Mouse (Mus musculus) right cerebral cortex, postnatal 4 days (tissue): ENCODE data around the gene Elmo2.
A peak's percentile ranks its signal among the peaks of the same experiment; 100 is the strongest.

Experiments
- DNase-seq: peaks from one replicate; pipeline ENCODE4 v3.0.0-alpha.2; 2022

Elmo2 gene

DNA sequence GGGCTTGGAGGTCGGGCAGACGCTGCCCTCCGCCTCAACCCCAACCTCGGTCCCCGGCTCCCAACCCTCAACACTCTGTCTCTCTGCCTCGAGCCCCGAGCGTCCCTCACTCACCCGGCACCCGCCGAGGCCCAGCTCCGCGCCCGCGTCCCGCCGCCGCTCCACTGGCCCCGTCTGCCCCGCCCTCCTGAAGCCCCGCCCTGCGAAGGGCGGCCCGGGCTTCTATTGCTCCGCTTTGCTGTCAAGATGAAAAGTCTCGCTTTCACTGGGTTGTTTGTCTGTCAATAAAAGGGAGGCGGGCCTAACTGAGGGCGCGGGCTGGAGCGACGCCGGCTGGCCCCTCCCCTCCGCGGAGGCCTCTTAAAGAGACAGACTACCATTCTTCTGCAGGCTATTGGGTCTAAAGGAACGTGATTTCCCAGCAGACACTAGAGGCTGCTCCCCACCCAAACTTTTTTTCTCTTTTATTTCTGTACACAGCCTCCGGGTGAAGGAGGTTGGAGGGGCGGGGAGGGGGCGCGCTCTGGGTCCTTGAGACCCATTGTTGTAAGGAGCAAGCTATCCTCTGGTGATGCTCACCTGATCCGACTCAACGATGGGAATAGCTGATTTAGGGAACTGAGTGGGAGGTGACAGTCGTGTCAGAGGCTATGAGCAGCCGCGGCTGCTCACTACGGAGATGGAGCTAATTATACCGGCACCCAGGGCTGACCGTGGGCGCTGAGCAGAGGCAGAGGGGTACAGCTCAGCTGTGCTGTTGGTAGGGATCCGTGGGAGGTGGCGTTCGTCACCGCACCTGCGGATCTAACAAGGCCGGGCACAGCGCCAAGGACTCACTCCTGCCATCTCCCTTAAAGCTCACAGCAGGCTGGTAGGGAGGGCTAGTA, at the start of gene Elmo2:
Gene Elmo2, minus strand, starts transcription at position 176 of the 887 bp plus-strand sequence.
- peak; percentile 92 for DNase-seq

DNA sequence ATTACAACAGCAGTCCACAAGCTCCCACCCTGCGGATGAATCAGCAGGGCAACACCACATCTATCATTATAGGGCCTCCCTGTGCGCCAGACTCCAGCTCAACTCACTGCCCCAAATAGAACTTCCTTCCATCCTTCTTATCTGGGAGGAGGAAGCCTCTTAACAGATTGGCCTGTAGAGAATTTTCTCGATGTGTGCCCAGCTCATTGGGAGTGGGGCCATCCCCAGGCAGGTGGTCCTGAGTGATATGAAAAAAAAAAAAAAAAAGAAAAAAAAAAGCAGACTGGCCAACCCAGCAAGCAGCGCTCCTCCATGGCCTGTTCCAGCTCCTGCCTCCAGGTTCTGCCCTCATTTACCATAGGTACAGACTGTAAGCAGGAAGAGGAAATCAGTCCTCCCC, 49.7 kb upstream of the Elmo2 start:
- no peak for DNase-seq

- DNase-seq: no peak
Observed at GRCm38 (mm10) chr2:165375478-165375877, 49.2 kb upstream of the Elmo2 start.

- no peak for DNase-seq
Observed at GRCm38 (mm10) chr2:165371066-165371465, 44.8 kb upstream of the Elmo2 start.

DNA sequence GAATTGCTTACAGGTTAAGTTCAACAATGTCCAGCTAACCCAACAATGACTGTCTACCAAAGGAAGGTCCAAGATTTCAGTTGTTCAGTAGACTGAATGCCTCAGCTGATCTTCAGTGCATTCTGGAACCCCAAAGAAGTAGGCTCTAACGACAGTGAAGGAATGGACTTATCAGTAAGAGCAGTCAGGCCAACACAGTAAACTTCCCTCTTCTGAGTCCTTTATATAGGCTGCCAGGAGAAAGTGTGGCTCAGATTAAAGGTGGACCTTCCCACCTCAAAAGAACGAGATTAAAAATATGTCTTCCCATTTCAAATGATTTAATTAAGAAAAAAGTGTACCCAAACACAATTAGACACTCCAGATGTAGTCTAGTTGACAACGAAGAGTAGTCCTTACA, 44.1 kb upstream of the Elmo2 start:
- no peak for DNase-seq

DNA sequence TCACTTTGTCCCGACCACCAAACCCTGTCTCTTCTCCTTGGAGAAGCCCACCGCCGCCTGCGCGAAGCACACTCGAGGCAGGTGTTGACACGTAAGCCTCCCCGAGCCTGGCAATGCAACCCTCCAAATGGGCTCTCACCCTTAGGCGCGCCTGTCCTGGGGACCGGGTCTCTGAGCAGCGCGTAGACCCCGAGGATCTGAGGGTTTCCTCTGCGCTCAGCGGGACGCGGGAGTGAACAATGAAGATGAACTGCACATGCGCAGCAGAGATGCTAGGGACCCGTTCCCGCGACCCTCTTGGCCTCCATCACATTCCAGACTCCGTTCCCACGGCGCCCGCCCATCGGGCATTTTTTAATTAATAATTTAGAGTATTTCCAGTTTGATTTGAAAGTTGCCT, 42.2 kb upstream of the Elmo2 start, which contains the start of gene Zfp663:
Gene Zfp663, minus strand, starts transcription at position 234 of the 400 bp plus-strand sequence.
- peak; percentile 54 for DNase-seq

GRCm38 (mm10) chr2:165367868-165368439, 41.7 kb upstream of the Elmo2 start:
- peak; percentile 58 for DNase-seq

DNA sequence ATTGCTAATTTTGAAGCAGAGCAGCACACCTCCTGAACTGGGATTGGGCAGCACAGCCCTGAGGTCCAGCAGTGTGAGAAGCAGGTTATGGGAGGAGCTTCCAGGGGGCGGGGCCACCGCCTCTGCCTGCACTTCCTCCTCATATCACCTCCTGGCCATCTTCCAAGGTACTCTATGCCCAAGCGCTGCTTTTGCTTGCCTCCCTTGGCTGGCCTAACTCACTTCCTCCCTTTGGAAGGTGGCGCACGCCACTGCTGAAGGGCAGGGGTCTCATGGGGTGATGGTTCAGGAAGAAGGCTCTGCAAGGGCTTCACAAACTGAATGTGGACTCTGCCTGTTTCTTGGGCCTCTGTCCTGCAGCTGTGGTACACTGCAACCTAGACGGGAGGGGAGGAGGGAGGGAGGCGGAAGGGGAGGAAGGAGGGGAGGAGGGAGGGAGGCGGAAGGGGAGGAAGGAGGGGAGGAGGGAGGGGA, 40.8 kb upstream of the Elmo2 start:
- no peak for DNase-seq

DNA sequence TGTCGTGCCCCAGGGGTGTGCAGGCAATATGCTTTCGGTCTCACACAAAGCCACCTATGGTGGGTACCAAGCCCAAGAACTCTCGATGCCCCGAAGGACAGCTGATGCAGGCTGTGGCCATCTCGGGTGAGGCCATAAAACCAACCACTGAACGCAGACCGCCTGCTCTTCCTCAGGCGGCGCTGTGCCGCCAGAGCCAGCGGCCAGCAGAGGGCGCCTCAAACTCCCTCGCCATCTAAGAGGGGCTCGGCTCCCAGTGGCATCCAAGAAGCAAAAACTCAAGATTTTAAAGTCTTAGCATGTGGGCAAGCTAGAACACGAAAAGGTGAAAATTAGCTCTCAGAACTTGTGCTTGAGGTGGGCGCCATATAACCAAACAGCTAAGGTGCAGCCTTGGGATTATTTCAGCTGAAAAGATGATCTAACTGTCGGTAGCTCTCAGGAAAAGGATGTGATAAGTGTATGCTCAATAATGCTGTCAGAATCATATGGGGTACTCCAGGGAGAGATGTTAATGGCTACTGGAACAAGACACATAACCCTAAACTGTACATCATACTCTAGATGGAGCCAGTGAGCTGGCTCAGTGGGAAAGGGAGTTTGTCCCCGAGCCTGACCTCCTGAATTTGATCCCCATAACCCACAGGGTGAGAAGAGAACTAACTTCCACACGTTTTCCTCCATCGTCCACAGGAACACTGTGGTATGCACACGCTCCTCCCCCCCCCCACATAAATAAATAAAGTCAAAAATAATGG, 38.2 kb upstream of the Elmo2 start:
- DNase-seq: peak; percentile 88

- DNase-seq: no peak
Observed at GRCm38 (mm10) chr2:165363282-165363681, 37.0 kb upstream of the Elmo2 start.

- peak; percentile 33 for DNase-seq
Observed at GRCm38 (mm10) chr2:165360861-165361260, 34.6 kb upstream of the Elmo2 start.

GRCm38 (mm10) chr2:165351828-165352513, 25.7 kb upstream of the Elmo2 start:
- DNase-seq: no peak

GRCm38 (mm10) chr2:165349466-165349865, 23.2 kb upstream of the Elmo2 start:
- DNase-seq: no peak

DNA sequence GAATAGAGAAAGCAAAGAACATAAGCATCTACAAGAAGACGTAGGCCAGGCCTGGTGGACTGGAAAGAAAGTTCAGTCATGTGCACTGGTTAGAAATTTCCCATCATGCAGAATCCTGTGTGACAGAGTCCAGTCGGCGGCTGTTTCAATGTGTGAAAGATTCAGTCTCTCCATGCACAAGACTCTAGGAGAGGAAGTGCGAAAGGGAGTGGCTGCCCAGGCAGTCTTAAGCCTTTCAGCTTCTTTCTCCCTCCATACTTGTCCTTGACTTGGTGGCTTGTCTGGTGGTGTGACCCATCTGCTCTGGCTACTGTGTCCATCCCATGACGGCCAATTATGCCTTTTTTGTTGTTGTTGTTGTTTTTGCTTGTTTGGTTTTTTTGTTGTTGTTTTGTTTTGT, 19.9 kb upstream of the Elmo2 start:
- DNase-seq: no peak

GRCm38 (mm10) chr2:165337191-165337590, 10.9 kb upstream of the Elmo2 start:
- peak; percentile 56 for DNase-seq

DNA sequence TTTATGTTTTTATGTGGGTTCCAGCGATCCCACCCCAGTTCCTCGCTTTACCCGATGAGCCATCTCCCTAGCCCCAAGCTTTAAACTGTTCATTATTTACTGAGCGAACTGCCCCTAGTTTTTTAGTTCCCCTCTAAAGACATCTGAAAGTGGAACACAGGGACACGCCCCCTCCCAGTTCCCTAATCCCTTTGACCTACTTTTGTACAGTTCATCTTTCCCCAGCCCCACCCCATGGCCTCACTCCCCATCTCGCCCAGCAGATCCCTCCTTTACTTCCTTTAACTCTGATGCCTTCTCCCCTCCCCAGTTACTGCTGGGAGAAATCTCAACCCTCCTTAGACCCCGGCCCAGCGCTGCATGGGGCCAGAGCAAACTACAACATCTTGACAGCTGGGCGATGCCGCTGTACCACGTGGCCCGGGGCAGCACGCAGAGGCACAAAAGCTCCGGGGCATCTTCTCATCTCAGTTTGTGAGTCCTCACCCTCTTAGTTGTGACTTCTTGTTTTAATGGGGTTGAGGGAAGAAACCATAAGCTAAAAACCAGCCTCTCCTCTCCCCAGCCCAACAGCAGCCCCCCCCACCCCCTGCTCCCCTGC, 6.4 kb upstream of the Elmo2 start:
- no peak for DNase-seq

- no peak for DNase-seq
Observed at GRCm38 (mm10) chr2:165329703-165330102, 3.4 kb upstream of the Elmo2 start.

DNA sequence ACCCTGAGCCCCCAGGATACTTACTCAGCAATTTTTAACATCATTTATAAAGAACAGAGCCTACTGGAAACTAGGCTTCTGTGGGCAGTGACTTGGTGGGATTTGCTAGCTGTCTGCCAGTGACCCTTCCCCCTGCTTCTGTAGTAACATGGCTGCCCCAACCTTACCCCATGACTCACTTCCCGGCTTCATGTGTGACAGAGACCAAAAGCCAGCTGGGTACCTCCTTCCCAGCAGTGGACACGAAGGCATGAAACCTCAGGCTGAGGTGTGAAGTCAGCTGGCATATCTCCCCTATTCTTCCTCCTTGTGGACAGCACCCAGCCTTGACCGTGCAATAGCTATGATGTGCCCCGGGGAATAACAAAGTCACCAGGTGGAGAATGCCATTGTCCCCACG, 2.5 kb upstream of the Elmo2 start:
- no peak for DNase-seq

DNA sequence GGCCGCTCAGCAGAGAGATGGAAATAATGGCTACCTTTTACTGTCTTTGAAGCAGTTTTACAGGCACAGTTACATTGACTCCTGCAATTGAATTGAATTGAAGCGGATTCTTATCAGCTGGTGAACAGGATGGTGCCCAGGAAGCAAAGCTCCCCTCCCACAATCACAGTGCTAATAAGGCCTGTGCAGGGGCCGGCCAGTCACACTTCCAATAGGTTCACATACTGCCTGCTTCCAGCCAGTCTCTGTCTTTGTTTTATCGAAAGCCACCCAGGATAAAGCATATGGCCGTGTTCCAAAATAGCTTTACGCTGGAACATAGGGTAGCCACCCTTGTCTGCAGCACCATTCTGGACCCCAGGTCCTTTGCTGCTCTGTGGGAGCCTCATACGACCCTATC, 1.1 kb upstream of the Elmo2 start:
- DNase-seq: no peak

DNA sequence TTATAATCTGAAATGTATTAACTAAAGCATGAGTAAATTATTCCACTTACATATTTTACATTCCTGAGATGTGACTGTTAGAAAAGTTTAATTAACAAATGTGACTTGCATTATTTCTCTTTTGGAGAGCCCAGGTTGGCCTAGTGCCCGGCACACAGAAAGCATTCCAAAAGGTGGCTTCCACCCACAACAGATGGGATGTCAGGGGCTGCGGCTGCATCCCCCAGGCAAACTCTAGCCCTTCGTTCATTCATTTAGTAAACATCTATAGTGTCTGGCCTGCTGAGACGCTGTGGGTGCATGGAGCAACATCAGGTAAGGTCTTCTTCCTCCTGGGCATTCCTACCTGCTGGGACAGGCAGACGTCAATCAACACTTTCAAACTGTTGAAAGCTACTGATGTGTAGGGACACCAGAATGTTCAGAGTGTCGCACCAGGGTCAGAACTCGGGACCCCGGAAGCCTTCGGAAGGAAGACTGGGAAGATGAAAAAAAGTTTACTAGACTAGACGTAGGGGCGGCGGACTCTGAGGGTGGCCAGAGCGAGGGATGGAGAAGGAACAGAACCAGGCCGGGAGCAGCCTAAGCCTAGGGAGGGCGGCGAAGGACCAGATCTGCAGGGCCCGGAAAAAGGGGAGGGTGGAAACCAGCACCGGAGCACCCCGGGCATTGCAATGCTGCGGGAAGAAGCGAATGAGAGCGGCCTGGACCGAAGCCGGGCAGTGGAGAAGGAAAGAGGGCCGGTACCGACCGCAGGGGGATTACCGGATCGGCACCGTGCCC, 567 bp downstream of the Elmo2 start:
- DNase-seq: no peak

GRCm38 (mm10) chr2:165323928-165324327, 2.4 kb downstream of the Elmo2 start:
- no peak for DNase-seq

DNA sequence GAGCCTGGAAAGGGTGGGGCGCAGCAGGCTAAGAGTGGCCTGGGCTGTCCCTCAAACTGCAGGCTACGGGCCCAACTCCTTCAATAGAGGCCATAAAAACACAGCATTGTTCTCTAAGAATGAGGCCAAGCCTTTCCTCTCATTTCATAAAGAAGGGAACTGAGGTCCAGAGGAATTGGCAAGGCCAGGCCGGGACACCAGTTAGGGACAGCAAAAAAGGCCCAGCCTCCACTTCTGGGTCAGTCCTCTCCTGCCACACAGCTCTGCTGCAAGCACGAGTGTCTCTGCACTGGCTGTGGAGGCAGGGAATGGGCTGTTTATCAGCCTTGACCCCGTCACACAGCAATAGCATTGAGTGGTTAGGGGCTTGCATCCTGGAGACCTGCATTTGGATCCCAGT, 2.8 kb downstream of the Elmo2 start:
- no peak for DNase-seq
